Mouse (Mus musculus) adrenal gland, adult 18-20 months (tissue): ENCODE data around the gene Trim17. TPM values are rescaled to one million over a fixed set of nuclear protein-coding genes. Genes with fewer than 3 reads are reported as not detected.

Experiments
- DNase-seq, 2 experiments: peaks; one replicate each; pipeline ENCODE4 v3.0.0; 2021 to 2022; ENCODE audit warnings: low spot score in 2 of 2
- microRNA-seq, 2 experiments: library from miRNA; unstranded; fragments of <30 nt; microRNA quantifications; one replicate each; pipeline ENCODE4 v1.2.0; 2021; ENCODE audit warnings: borderline number of aligned reads in 2 of 2
- total RNA-seq, 2 experiments: library from RNA; stranded (reverse); gene quantifications; 1 replicate in 1 of 2; 2 replicates in 1 of 2; pipeline ENCODE4 v1.2.3; 2021

Gene Trim17
- total RNA-seq, 2 experiments from 2014 or later, result 0.06 to 0.10 TPM

DNA sequence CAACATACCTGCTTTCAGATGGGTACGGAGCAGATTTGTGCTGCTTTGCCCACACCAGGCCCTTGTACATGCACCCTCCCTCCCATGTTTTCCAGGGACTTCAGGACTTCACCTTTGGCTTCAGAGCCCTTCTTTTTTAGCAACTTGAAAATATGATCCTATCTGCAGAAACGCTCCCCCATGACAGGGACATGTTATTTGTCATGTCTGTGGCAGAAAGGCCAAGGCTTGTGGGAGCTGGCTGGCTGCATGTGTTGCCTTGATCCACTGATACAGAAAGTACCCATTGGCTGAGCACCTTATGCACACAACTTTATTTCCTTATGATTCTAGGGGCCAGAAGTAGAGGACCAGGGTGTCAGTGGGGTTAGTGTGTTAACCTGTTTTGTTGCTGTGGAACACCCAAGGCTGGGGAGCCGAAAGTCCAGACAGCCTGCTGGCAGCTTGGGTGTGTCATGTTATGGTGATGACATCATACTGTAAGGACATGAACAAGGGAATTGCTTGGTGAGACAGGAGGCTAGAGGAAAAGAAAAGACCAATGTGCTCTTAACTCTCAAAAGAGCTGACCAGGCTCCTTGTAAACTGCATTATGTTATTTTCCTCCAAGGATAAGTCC, 30.9 kb downstream of the Trim17 start:
- peak in 1 of 2 experiments; percentile 43 for DNase-seq

- no peak for DNase-seq
Observed at GRCm38 (mm10) chr11:58989166-58989565, 34.7 kb downstream of the Trim17 start.

- DNase-seq, result no peak
Observed at GRCm38 (mm10) chr11:58990141-58990540, 35.7 kb downstream of the Trim17 start.

DNA sequence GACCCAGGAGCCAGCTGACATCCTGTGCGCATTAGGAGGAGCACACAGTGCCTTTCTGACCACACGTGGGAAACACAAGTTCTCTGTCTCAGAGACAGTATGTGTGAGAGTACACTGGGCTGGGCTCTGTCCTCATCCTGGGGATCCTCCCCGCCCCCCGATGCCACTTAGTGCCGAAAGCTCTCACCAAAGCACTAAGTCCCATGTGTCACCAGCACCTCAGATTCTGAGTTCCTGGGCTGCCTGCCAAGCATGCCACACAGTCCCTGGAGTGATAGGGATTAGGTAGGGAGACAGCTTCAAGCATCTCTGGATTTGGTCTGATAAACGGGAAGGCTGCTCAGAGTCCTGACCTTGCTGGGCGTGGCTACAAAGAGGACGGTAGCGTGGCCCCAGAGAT, 36.3 kb downstream of the Trim17 start:
- no peak for DNase-seq

DNA sequence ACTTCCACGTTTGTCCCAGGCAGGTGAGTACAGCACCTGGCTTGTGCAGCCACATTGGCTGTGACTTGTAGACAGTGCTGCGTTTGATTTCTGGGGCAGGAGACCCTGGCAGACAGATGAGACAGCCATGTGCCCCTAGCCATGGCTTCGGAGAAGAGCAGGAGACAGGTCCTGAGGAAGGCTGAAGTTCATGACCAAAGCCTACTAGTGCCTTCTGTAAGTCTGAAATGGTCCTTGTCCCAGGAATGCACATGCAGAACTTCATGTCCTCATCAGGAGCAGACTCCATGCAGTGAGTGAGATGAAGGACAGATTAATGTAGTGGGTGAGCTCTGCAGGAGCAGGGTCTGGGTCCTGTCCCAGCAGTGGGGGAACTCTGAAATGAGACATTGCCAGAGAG, 37.4 kb downstream of the Trim17 start:
- DNase-seq, result no peak

DNA sequence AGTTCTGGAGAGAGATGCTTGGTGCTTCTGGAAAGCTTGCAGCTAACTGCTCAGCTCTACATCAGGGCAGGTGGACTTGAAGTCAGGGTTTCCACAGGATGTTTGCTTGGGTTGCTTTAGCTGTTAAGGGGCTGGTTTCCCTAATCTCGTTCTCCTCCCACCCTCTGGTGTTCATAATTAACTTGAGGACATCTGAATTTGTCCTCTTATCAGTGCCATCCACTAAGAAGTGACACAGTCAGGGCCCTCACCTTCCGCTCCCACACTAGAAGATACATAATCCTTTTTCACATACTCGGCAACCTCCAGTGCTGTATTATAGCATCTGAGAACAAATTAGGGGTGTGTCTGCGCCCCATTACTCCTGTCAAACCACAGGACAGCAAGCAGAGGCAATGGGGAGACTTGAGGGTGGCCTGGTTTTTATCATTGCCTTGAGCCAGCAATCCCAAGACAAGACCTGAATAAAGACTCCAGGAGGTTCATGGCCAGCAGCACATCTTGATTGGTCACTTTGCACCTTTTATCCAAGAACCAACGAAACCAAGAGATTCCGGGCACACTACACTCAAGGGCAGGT, 38.7 kb downstream of the Trim17 start:
- DNase-seq, result no peak

DNA sequence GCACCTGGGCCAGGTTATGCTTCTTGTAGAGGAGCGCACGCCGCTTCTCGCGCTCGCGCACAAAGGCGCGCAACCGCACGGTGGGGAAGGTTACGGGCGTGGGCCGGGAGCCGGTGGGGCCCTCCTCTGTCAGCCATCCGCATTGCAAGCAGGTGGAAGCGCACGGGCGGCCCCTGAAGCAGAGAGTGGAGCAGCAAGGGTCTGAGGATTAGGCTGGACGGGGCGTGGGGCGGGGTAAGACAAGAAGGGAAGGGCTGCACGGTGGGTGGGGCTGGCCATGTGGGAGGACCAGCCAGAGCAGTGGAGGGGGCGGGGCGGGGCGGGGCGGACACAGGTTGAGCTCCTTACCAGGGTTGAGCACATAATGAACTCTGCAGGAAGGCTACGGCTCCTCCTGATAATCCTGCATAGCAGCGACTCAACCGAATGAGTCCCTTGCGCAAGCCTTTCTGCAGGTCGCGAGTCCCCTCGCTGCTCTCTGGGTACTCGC, 39.9 kb downstream of the Trim17 start:
- no peak for DNase-seq

DNA sequence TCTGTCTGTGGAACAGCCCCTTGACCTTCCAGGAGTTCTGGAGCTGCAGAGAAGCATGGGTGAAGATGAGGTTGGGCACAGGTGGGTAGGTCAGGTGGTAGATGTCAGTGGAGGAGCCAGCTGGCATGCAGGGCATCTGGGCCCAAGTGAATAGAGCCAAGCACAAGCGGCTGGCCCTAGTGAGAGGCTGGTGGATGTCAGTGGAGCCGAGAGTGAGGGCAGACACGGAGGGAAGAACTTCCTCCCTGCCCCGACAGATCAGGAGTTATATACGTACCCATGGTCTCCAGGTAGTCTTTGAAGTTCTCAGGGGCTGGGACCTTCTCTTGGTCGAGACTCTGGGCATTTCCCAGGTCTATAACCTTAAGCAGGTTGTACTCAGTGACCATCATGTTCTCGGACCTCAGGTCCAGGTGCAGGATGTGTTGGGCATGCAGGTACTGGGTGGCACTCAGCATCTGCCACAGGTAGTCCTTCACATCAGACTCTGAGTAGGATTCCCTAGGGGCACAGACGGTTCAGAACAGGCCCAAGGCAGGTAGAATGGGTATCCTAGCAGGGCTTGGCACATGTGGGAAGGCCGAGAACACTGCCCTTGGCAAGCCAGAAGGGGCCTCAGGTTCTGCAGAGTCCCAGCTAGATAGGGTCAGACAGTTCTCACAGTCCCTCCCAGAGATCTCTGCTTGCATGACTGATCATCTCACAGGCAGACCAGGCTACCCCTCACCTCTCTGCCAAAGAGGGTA, 40.7 kb downstream of the Trim17 start:
- DNase-seq, result no peak

DNA sequence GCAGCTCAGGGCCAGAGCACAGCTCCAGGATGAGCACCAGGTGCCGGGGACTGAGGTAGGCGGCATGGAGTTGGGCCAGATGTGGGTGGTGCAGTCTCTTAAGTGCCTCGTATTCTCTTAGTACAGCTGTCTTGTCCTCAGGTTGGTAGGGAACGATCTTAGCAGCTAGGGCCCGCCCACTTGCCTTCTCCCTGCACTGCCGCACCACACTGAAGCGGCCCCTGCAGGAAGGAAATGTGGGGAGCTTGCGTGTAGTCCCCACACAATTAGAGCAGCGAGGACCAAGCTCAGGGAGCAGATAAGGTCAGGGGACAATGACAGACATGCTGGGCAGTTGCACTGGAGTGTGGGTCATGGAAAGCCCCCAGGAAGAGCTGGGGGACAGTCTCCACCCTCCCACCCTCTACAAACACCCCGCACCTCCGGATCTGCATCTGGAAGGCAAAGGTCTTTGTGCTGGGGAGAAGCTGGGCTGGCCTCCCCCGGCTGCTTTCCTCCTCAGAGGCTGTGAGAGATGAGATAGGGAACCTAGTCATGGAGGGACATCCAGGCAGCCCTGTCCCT, 41.4 kb downstream of the Trim17 start:
- DNase-seq, result no peak

GRCm38 (mm10) chr11:58997541-58997940, 43.1 kb downstream of the Trim17 start:
- no peak for DNase-seq

DNA sequence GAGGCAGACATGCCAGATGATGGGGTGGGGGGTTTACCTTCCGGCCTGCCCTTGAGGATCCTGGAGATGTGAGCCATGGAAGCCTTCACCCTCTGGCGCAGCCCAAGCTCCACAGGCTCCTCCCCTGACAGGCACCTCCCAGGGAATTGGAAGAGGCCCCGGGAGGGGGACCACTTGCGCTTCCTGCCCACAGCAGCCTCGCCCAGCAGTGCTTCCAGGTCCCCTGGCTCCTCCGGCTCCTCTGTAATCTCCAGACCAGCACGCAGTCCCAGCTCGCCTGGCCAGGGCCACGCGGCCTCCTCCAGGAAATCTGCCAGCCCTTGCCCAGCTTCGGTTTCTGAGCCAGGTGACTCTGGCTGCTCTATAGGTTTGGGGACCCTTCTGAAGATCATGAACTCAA, 44.7 kb downstream of the Trim17 start:
- no peak for DNase-seq

- DNase-seq, result no peak
Observed at GRCm38 (mm10) chr11:58999830-59000229, 45.3 kb downstream of the Trim17 start.

DNA sequence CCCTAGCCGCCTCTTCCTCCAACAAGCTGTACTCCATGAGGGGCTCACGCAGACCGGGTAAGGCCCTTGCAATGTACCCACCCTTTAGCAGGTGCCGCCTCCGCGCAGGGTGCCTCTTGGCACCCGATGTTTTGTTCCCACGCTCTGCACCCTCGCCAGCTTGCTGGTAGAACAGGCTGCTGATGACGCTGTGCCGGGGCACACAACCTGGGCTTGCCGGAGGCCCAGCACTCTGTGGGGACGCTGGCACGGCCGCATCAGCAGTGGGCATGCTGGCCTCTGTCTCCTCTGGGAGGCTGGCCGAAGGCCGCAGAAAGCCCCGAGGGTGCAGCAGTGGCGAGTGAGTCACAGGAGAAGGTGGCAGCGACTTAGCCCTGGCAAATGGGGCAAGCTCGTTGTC, 46.1 kb downstream of the Trim17 start:
- no peak for DNase-seq

GRCm38 (mm10) chr11:59002327-59003079, 48.0 kb downstream of the Trim17 start:
- DNase-seq, result no peak

DNA sequence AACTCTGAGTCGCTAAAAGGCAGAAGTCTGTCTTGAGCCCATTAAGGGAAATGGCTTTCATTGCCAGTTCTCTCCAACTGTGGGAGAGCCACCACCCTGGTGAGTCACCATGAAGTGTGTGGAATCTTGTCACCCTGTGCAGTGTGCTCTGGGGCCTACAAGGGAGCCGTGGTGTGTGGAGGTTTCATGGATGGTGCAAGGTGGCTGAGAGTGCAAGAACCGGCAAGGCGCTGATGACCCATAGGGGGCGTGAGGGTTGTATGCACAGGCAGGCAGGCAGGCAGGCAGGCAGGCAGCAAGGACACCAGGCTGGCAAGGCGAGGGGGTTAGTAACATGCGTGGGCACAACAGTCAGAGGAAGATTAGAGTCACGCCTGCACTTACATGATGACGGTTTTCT, 60.6 kb downstream of the Trim17 start:
- peak; percentile 57 for DNase-seq

Small RNAs within 50 kb of the gene (microRNA-seq; reads per million reads assigned to microRNA genes)
- 0 reads per million in 2 experiments for gene Gm44313

Other genes with a start within 250 kb of the Trim17 start
- gene Olfr318, start 230.7 kb upstream of the Trim17 start, total RNA-seq, result not detected
- not detected for gene Olfr317, start 215.5 kb upstream of the Trim17 start, total RNA-seq
- not detected for gene Olfr316, start 202.0 kb upstream of the Trim17 start, total RNA-seq
- not detected for gene Olfr315, start 181.5 kb upstream of the Trim17 start, total RNA-seq
- not detected for gene Olfr314, start 171.7 kb upstream of the Trim17 start, total RNA-seq
- 1 to 10 TPM; 2.6 to 3.1 TPM for gene Fam183b, start 152.7 kb upstream of the Trim17 start, total RNA-seq
- not detected for gene Olfr313, start 139.7 kb upstream of the Trim17 start, total RNA-seq
- not detected for gene Olfr312, start 125.4 kb upstream of the Trim17 start, total RNA-seq
- gene Olfr311, start 115.4 kb upstream of the Trim17 start, total RNA-seq, result not detected
- gene Gm12258, start 107.5 kb upstream of the Trim17 start, total RNA-seq, result 1 to 10 TPM; 4.1 to 5.7 TPM
- 1 to 10 TPM; 4.0 to 5.9 TPM for gene 2810021J22Rik, start 87.5 kb upstream of the Trim17 start, total RNA-seq
- 1 to 10 TPM; 3.3 to 4.1 TPM for gene Zfp39, start 50.5 kb upstream of the Trim17 start, total RNA-seq
- not detected for gene Btnl10, start 36.8 kb upstream of the Trim17 start, total RNA-seq
- 100 to 1,000 TPM; 171 to 177 TPM for gene Rnf187, start 15.8 kb upstream of the Trim17 start, total RNA-seq
- 1 to 10 TPM; 5.8 to 6.0 TPM for gene Hist3h2ba, start 5.8 kb upstream of the Trim17 start, total RNA-seq
- 10 to 100 TPM; 13.3 to 17.6 TPM for gene Hist3h2a, start within 50 bp of the Trim17 start, total RNA-seq
- gene Trim11, start 23.4 kb downstream of the Trim17 start, total RNA-seq, result 10 to 100 TPM; 22.0 to 27.1 TPM
- 1 to 10 TPM in 1 of 2 experiments, under 1 TPM in 1; 0.99 to 2.4 TPM for gene Obscn, start 181.7 kb downstream of the Trim17 start, total RNA-seq
- 10 to 100 TPM; 16.3 to 21.7 TPM for gene Iba57, start 209.1 kb downstream of the Trim17 start, total RNA-seq
- gene Gjc2, start 228.5 kb downstream of the Trim17 start, total RNA-seq, result under 1 TPM; 0.48 to 0.60 TPM
- 10 to 100 TPM; 57.3 to 71.5 TPM for gene Guk1, start 237.5 kb downstream of the Trim17 start, total RNA-seq
- gene Mrpl55, start 247.8 kb downstream of the Trim17 start, total RNA-seq, result 10 to 100 TPM; 50.6 to 58.9 TPM